Mouse (Mus musculus) hindbrain, embryonic 15.5 days (tissue): ENCODE data around the gene Ripor3. TPM values are rescaled to one million over a fixed set of nuclear protein-coding genes. Genes with fewer than 3 reads are reported as not detected.

Source experiments
- ATAC-seq: fragments of 200-750 bp; cut with Nextera tagmentation; 2 replicates; pipeline ENCODE4 v1.8.0; 2017; ENCODE audit warnings: low read depth, moderate number of reproducible peaks, moderate TSS enrichment; ENCODE audit not compliant: low FRiP score
- H3K27ac ChIP-seq: fragments of 300-500 bp; sonication (generic); replicated peaks from 2 replicates; pipeline ENCODE4 v1.5.1; 2015; ENCODE audit warnings: mild to moderate bottlenecking, inconsistent platforms
- H3K27me3 ChIP-seq: fragments of 300-500 bp; sonication (generic); 2 replicates; pipeline ENCODE4 v1.6.1; 2015; ENCODE audit warnings: control low read depth, inconsistent platforms
- H3K36me3 ChIP-seq: fragments of 300-500 bp; sonication (generic); 2 replicates; pipeline ENCODE4 v1.6.1; 2015; ENCODE audit warnings: control low read depth, inconsistent platforms
- H3K4me1 ChIP-seq: fragments of 300-500 bp; sonication (generic); replicated peaks from 2 replicates; pipeline ENCODE4 v1.6.1; 2015; ENCODE audit warnings: control low read depth, inconsistent platforms
- H3K4me2 ChIP-seq: fragments of 300-500 bp; sonication (generic); 2 replicates; pipeline ENCODE4 v1.6.1; 2015; ENCODE audit warnings: moderate library complexity, mild to moderate bottlenecking, inconsistent platforms
- H3K4me3 ChIP-seq: fragments of 300-500 bp; sonication (generic); 2 replicates; pipeline ENCODE4 v1.5.1; 2015; ENCODE audit warnings: mild to moderate bottlenecking, inconsistent platforms
- H3K9ac ChIP-seq: fragments of 300-500 bp; sonication (generic); 2 replicates; pipeline ENCODE4 v1.6.1; 2015; ENCODE audit warnings: inconsistent platforms
- H3K9me3 ChIP-seq: fragments of 300-500 bp; sonication (generic); 2 replicates; pipeline ENCODE4 v1.6.1; 2016; ENCODE audit warnings: control low read depth, inconsistent platforms
- WGBS: fragments of 180-500 bp; shearing (Covaris S2); methylation state at CpG from one replicate; pipeline ENCODE4 v1.1.7; 2015; 5-methylcytosine and 5-hydroxymethylcytosine counted together
- polyA plus RNA-seq: library from polyadenylated mRNA; unstranded; fragments of >200 nt; fragmentation: Nextera tagmentation; extraction: Ambion mirVana; gene quantifications from 2 replicates; pipeline ENCODE4 v1.2.1, GENCODE M21; 2015

Gene Ripor3
- polyA plus RNA-seq, 1 experiment from 2014 or later, result 0.32 TPM

- Histone ChIP-seq H3K27me3 (no peaks in the 10 kb centered on the region), H3K9me3 (peaks cover 5% of the 10 kb centered on the region; the same call in 1 of the 2 replicates), H3K36me3 (no peaks in the 10 kb centered on the region), H3K4me2 (no peak overlapping the region), H3K9ac (no peak overlapping the region), H3K27ac (no peak overlapping the region), H3K4me1 (no peaks in the 10 kb centered on the region), H3K4me3 (no peak overlapping the region)
- 69% methylated on average over 4 of the region's 4 CpGs for WGBS
- ATAC-seq, result no peak
These were observed 8.2 kb downstream of the Ripor3 start for GRCm38 (mm10) chr2:168002188-168002587.

- WGBS, result 60% methylated on average over 3 of the region's 3 CpGs
- ATAC-seq, result no peak
- H3K4me3 ChIP-seq, result no peak overlapping the region
These were observed 11.2 kb downstream of the Ripor3 start for GRCm38 (mm10) chr2:167999145-167999743.

DNA sequence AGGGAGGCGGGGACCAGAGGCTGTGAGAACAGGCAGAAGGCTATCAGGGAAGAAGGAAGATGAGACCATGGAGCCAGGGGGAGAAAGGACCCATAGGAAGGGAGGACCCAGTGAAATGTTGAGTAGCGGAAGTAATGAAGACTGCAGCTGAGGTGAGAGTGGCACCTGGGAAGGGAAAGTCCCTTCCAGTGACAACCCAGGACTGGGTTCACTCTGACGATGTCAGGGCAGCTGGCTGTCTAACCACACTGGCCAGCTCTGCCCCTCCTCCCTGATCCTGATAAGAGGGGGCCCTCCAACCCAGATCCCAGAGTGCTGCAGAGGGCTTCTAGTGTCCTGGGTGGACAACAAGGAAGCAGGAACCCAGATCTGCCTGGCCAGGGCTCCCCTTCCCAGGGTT is 12.9 kb downstream of the Ripor3 start:
- ATAC-seq, result no peak
- WGBS, result 74% methylated on average over 3 of the region's 3 CpGs
- Histone ChIP-seq H3K9me3 (peaks cover 5% of the 10 kb centered on the region; the same call in 1 of the 2 replicates), H3K27me3 (no peaks in the 10 kb centered on the region), H3K4me2 (no peak overlapping the region), H3K4me1 (no peaks in the 10 kb centered on the region), H3K27ac (no peak overlapping the region), H3K4me3 (no peak overlapping the region), H3K9ac (no peak overlapping the region), H3K36me3 (no peaks in the 10 kb centered on the region)

More at GRCm38 (mm10) chr2:167999145-167999743, 11.2 kb downstream of the Ripor3 start:
- no peaks in the 10 kb centered on the region for H3K27me3 ChIP-seq
- H3K9me3 ChIP-seq, result peaks cover 5% of the 10 kb centered on the region; the same call in 1 of the 2 replicates
- no peak overlapping the region for H3K4me2 ChIP-seq
- H3K36me3 ChIP-seq, result no peaks in the 10 kb centered on the region
- no peak overlapping the region for H3K9ac ChIP-seq
- H3K27ac ChIP-seq, result no peak overlapping the region
- no peaks in the 10 kb centered on the region for H3K4me1 ChIP-seq

DNA sequence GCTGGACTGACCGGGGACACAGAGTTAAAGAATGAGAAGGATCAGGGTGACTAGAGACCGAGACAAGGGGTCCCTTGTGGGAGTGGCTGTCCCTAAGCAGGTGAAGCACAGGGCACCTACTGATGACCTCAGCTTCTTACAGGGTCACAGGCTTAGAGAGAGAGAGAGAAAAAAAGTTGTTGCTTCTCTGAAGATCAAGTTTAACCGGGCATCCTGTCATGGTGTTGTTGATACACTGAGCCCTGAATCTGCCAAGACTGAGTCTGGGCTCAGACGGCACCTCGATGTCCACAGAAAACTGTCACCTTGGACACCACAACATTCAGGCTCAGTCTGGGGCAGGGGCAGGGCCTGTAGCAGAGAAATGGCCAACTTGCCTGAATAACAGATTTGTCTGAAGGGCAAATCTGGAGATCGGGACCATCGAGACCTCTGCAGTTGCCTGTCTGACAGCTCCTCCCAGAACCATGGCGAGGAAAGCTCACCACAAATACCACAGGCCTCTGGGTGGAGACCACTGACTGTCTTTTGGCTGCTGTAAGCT is 13.7 kb downstream of the Ripor3 start:
- ATAC-seq, result no peak
- 66% methylated on average over 8 of the region's 8 CpGs for WGBS
- Histone ChIP-seq H3K36me3 (no peaks in the 10 kb centered on the region), H3K27me3 (no peaks in the 10 kb centered on the region), H3K27ac (no peak overlapping the region), H3K4me2 (no peak overlapping the region), H3K9me3 (peaks cover 5% of the 10 kb centered on the region; the same call in 1 of the 2 replicates), H3K4me3 (no peak overlapping the region), H3K4me1 (no peaks in the 10 kb centered on the region), H3K9ac (no peak overlapping the region)

- Histone ChIP-seq H3K9ac (no peak overlapping the region), H3K4me3 (no peak overlapping the region), H3K4me2 (no peak overlapping the region), H3K27ac (no peak overlapping the region), H3K36me3 (no peaks in the 10 kb centered on the region), H3K9me3 (peaks cover 5% of the 10 kb centered on the region; the same call in 1 of the 2 replicates), H3K4me1 (no peaks in the 10 kb centered on the region), H3K27me3 (no peaks in the 10 kb centered on the region)
- ATAC-seq, result no peak
- WGBS, result 66% methylated on average over 19 of the region's 19 CpGs
These were observed 14.4 kb downstream of the Ripor3 start for GRCm38 (mm10) chr2:167995870-167996635.

DNA sequence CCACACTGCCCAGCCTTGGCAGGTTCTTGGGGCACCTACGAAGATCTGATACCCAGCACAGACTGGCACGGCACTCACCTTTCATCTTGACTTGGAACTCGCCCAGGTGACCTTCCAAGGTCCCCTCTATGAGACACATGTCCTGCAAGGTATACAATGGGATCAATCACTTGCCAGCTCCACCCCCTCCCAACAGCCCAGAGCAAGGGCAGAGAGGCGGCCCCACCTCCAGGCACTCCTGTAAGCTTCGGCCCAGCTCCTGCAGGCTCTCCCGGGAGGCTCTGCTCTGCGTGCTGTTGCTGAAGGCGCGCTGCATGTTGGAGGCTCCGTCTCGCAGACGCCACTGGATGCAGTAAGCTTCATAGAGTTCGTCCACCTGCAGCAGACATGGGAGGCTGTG is 17.2 kb downstream of the Ripor3 start:
- H3K4me2 ChIP-seq, result no peak overlapping the region
- H3K4me1 ChIP-seq, result peaks cover 8% of the 10 kb centered on the region
- 60% methylated on average over 13 of the region's 13 CpGs for WGBS
- no peaks in the 10 kb centered on the region for H3K9me3 ChIP-seq
- H3K27me3 ChIP-seq, result no peaks in the 10 kb centered on the region
- H3K36me3 ChIP-seq, result no peaks in the 10 kb centered on the region
- no peak for ATAC-seq
- H3K27ac ChIP-seq, result no peak overlapping the region
- H3K4me3 ChIP-seq, result no peak overlapping the region
- H3K9ac ChIP-seq, result no peak overlapping the region

GRCm38 (mm10) chr2:167989310-167989709 is 21.1 kb downstream of the Ripor3 start:
- H3K9me3 ChIP-seq, result no peaks in the 10 kb centered on the region
- 61% methylated on average over 14 of the region's 14 CpGs for WGBS
- ATAC-seq, result peak; percentile 43; the same call in 1 of the 2 replicates
- 0 out of 2 replicates have a peak overlapping the region, but pooled peaks have one; percentile 4 for H3K4me2 ChIP-seq
- H3K4me1 ChIP-seq, result peaks cover 8% of the 10 kb centered on the region
- H3K4me3 ChIP-seq, result no peak overlapping the region
- no peaks in the 10 kb centered on the region for H3K27me3 ChIP-seq
- H3K9ac ChIP-seq, result no peak overlapping the region
- no peaks in the 10 kb centered on the region for H3K36me3 ChIP-seq
- H3K27ac ChIP-seq, result no peak overlapping the region

DNA sequence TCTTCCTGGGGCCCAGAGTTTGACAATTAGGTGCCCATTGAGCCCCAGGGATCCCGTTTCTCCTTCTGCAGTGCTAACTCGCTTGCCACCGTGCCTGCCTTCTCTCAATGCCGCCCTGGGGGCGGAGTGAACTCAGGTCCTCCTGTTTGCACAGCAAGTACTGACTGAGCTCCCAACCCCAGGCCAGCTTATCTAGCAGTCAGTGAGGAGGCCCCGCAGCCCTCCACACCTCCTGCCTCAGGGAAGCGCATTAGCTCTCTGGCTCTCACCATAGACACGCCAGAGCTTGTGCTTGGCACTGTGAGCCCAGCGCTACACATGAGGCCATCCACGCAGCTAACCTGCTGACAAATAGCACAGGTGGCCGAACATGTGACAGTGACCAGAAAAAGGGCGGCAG is 22.8 kb downstream of the Ripor3 start:
- no peaks in the 10 kb centered on the region for H3K36me3 ChIP-seq
- H3K4me2 ChIP-seq, result no peak overlapping the region
- H3K4me1 ChIP-seq, result peaks cover 8% of the 10 kb centered on the region
- H3K27me3 ChIP-seq, result no peaks in the 10 kb centered on the region
- H3K9me3 ChIP-seq, result no peaks in the 10 kb centered on the region
- WGBS, result 73% methylated on average over 12 of the region's 12 CpGs
- no peak for ATAC-seq
- H3K4me3 ChIP-seq, result no peak overlapping the region
- no peak overlapping the region for H3K27ac ChIP-seq
- no peak overlapping the region for H3K9ac ChIP-seq

DNA sequence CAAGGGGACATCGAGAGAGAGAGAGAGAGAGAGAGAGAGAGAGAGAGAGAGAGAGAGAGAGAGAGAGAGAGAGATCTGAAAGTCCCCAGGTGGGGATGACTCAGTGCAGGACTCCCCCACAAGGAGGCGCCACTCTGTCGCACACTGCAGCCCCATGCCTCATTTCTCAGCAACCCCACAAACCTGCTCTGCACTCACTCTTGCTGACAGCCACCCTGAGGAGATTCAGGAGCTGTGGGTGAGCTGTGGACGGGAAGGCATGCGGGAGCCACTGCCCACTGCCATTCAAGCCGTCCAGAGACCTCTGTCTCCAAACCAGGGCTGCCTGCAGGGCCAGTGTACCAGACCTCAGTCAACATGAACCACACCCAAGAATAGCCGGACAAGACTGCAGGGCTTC is 23.7 kb downstream of the Ripor3 start:
- Histone ChIP-seq H3K9me3 (no peaks in the 10 kb centered on the region), H3K4me1 (peaks cover 8% of the 10 kb centered on the region), H3K36me3 (no peaks in the 10 kb centered on the region), H3K4me2 (no peak overlapping the region), H3K27me3 (no peaks in the 10 kb centered on the region), H3K27ac (no peak overlapping the region), H3K9ac (no peak overlapping the region), H3K4me3 (no peak overlapping the region)
- 35% methylated on average over 7 of the region's 7 CpGs for WGBS
- no peak for ATAC-seq

DNA sequence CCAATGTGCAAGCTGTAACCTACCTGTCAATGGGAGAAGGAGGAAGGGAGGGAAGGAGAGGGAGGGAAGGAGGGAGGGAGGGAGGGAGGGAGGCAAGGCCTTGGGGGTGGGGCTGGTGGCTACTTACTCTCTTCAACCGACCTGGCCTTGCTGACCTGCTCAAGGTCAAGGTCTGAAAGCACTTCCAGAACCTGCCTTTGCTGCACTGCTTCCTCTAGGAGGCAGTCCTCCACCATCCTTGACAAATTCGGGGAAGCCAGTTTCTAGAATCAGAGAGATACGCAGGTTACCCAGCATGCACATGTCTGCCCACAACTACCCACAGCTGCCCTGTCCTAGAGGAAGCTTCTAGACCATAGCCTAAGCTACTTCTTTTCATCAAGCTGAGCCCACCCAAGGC is 25.5 kb downstream of the Ripor3 start:
- H3K4me3 ChIP-seq, result no peak overlapping the region
- H3K27me3 ChIP-seq, result no peaks in the 10 kb centered on the region
- H3K36me3 ChIP-seq, result no peaks in the 10 kb centered on the region; the same call in 1 of the 2 replicates
- H3K4me2 ChIP-seq, result no peak overlapping the region
- H3K9me3 ChIP-seq, result no peaks in the 10 kb centered on the region
- H3K9ac ChIP-seq, result no peak overlapping the region
- H3K27ac ChIP-seq, result no peak overlapping the region
- WGBS, result 38% methylated on average over 3 of the region's 3 CpGs
- peaks cover 8% of the 10 kb centered on the region for H3K4me1 ChIP-seq
- no peak for ATAC-seq

- peaks cover 6% of the 10 kb centered on the region for H3K36me3 ChIP-seq
- H3K4me2 ChIP-seq, result no peak overlapping the region
- no peak overlapping the region for H3K4me3 ChIP-seq
- no peak overlapping the region for H3K27ac ChIP-seq
- no peaks in the 10 kb centered on the region for H3K27me3 ChIP-seq
- WGBS, result 85% methylated on average over 5 of the region's 5 CpGs
- H3K9ac ChIP-seq, result no peak overlapping the region
- no peak for ATAC-seq
- no peaks in the 10 kb centered on the region for H3K9me3 ChIP-seq
- H3K4me1 ChIP-seq, result peaks cover 5% of the 10 kb centered on the region
These were observed 26.0 kb downstream of the Ripor3 start for GRCm38 (mm10) chr2:167984371-167984770.

DNA sequence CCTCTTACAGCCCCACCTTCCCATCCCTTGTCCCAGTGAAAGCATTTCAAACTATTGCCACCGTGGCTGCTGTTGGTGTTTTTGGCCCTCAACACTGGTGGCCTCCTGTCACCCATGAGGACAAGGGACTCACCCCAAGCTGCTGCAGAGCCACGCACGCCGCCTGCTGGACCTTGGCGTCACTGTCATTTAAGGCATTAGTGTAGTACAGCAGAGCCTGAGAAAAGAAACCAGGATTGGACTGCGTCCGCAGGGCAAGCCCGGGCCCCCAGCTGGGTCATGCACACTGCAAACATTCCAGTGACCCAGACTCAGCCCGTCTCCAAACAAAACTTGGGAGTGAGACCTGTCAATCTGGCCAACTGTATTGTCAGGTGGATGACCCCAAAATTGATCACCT is 27.8 kb downstream of the Ripor3 start:
- Histone ChIP-seq H3K27ac (no peak overlapping the region), H3K9ac (no peak overlapping the region), H3K27me3 (no peaks in the 10 kb centered on the region), H3K9me3 (no peaks in the 10 kb centered on the region), H3K36me3 (peaks cover 14% of the 10 kb centered on the region), H3K4me1 (no peaks in the 10 kb centered on the region), H3K4me2 (no peak overlapping the region), H3K4me3 (no peak overlapping the region)
- no peak for ATAC-seq
- 61% methylated on average over 9 of the region's 9 CpGs for WGBS
